Mouse (Mus musculus) layer of hippocampus, adult 2 months (tissue): ENCODE data around the gene Etv2. TPM values are rescaled to one million over a fixed set of nuclear protein-coding genes. Genes with fewer than 3 reads are reported as not detected.

Experiments
- DNase-seq, 2 experiments: peaks; one replicate each; pipeline ENCODE4 v3.0.0; 2022; ENCODE audit warnings: low spot score in 2 of 2
- H3K27ac ChIP-seq: fragments of 200-600 bp; 2 replicates; pipeline ENCODE4 v1.8.1; 2022
- H3K4me3 ChIP-seq: fragments of 200-600 bp; 2 replicates; pipeline ENCODE4 v1.8.1; 2022; ENCODE audit warnings: mild to moderate bottlenecking
- CTCF ChIP-seq: fragments of 200-600 bp; conservative IDR thresholded peaks from 2 replicates; pipeline ENCODE4 v1.8.1; 2022; ENCODE audit warnings: antibody characterized with exemption, mild to moderate bottlenecking, moderate library complexity
- total RNA-seq, 2 experiments: library from RNA; stranded (reverse); gene quantifications; 2 replicates each; pipeline ENCODE4 v1.2.3; 2021

Gene Etv2
- total RNA-seq, 2 experiments from 2014 or later: not detected

DNA sequence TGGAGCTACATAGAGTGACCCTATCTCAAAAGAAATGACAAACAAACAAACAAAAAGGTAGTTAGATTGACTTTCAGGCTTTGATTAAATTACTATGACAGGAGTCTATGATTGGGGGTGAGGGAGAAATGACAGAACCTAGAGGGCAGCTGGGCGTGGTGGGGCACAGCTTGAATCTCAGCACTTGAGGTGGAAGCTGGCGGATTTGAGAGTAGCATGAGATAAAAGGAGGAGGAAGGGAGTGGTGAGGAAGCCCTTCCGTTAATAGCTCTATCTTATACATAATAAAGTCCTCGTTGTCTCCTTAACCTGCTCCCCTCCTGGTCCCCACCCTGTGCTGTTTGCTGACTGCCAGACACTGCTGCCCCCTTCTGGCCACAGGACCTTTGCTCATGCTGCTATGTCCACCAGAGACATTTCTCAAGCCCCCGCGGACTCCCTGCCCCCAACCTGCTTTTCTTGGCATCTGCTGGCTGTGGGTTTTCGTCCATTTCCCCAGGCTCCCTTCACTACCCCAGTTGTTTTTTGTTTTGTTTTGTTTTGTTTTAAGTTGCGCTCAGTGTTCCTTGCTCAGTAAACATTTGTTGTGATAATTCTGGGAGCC is 27.8 kb downstream of the Etv2 start:
- no peak for DNase-seq
- Histone ChIP-seq H3K4me3 (no peak overlapping the region), H3K27ac (no peak overlapping the region)
- peak; percentile 74 for TF ChIP-seq CTCF

- Histone ChIP-seq H3K27ac (no peak overlapping the region), H3K4me3 (no peak overlapping the region)
- no peak for DNase-seq
- TF ChIP-seq CTCF: no peak
Measured at GRCm38 (mm10) chr7:30604944-30605343, 30.7 kb downstream of the Etv2 start.

- Histone ChIP-seq H3K4me3 (no peak overlapping the region), H3K27ac (no peak overlapping the region)
- TF ChIP-seq CTCF: no peak
- no peak for DNase-seq
Measured at GRCm38 (mm10) chr7:30604424-30604823, 31.2 kb downstream of the Etv2 start.

GRCm38 (mm10) chr7:30602583-30602982 is 33.1 kb downstream of the Etv2 start:
- no peak overlapping the region for H3K27ac ChIP-seq
- H3K4me3 ChIP-seq: no peak overlapping the region
- no peak for TF ChIP-seq CTCF
- no peak for DNase-seq

- Histone ChIP-seq H3K4me3 (no peak overlapping the region), H3K27ac (no peak overlapping the region)
- no peak for TF ChIP-seq CTCF
- no peak for DNase-seq
Measured at GRCm38 (mm10) chr7:30600651-30601050, 35.0 kb downstream of the Etv2 start.

DNA sequence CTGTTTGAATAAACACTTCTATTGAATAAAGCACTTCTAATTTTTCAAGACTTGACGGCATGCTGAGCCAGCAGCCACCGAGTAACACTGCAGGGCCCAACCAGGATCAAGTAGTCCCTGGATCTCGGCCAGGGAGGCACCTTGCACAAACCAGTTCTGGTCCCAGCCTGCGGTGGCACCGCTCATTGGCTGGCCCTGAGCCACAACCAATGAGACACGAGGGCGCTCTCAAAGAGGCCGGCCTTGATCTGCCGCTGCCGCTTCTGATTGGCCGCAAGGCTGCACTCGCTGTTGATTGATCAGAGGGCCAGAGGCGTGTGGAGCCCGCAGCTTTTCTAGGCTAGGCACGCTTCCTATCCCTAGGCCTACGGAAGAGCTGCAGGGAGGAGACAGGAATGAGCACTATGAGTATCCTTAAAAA is 35.7 kb downstream of the Etv2 start:
- Histone ChIP-seq H3K4me3 (peak overlapping the region; percentile 38), H3K27ac (no peak overlapping the region)
- TF ChIP-seq CTCF: no peak
- peak; percentile 88 to 92 for DNase-seq

DNA sequence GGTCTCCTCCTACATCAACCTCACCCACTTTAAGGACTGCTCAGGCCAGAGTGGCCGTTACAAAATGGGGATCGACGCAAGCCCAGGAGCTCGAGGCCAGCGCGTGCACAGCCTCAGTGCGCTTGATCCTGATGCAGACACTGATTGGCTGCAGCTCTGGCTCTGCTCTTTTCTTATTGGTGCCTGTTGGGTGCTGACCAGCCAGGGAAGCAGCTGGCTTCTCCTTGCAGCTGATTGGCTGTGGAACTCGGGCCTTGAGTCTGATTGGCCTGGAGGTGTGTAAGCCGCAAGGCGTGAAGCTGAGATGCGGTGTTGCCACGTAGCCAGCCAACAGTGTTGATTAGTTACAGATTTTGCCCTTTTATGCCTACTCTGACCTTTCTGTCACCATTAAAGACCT is 36.9 kb downstream of the Etv2 start, which contains the start of gene Zbtb32:
Zbtb32 (minus strand) TSS at position 124 of the 400 bp plus-strand sequence.
- no peak for TF ChIP-seq CTCF
- H3K27ac ChIP-seq: no peak within 1 kb of the TSS
- peak within 1 kb of the TSS; percentile 38 for H3K4me3 ChIP-seq
- no peak for DNase-seq

DNA sequence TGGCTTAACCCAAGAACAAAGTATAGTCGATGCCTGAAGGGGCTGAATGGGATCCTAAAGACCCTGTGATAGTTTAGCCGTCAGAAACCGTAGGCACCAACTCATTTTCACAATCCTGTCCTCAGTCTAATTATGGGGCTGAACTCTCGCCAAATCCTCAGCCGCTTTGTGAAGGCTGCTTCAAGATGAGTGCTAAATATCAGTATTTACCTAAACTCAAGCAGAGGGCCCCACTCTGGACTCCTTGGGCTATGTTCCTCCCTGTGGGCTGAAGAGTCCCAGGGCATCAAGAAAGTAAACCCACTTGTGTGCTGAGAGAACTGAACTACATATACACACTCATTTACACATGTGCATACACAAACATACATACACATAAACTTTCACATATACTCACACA is 38.8 kb downstream of the Etv2 start:
- DNase-seq: no peak
- no peak for TF ChIP-seq CTCF
- Histone ChIP-seq H3K27ac (no peak overlapping the region), H3K4me3 (no peak overlapping the region)

DNA sequence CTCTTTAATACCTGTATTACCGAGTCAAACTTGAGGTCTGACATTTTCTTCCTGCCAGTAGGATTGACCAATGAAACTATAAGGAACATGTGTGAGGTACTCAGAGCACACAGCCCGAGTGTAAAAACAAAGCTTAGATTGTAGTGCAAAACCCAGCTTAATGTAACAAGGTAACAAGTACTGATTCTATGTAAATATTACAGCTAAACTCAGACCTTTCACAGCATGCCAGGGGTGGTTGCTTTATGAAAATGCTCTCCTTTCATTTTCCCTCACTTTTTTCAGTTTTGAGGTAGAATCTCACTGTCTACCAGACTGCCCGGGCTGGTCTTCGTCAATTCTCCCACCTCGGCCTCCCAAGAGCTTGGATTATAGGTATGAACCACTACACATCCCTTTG is 39.6 kb downstream of the Etv2 start:
- Histone ChIP-seq H3K27ac (no peak overlapping the region), H3K4me3 (no peak overlapping the region)
- no peak for DNase-seq
- no peak for TF ChIP-seq CTCF

- no peak overlapping the region for H3K4me3 ChIP-seq
- no peak for TF ChIP-seq CTCF
- DNase-seq: no peak
- H3K27ac ChIP-seq: no peak overlapping the region
Measured at GRCm38 (mm10) chr7:30594510-30595024, 41.1 kb downstream of the Etv2 start.

DNA sequence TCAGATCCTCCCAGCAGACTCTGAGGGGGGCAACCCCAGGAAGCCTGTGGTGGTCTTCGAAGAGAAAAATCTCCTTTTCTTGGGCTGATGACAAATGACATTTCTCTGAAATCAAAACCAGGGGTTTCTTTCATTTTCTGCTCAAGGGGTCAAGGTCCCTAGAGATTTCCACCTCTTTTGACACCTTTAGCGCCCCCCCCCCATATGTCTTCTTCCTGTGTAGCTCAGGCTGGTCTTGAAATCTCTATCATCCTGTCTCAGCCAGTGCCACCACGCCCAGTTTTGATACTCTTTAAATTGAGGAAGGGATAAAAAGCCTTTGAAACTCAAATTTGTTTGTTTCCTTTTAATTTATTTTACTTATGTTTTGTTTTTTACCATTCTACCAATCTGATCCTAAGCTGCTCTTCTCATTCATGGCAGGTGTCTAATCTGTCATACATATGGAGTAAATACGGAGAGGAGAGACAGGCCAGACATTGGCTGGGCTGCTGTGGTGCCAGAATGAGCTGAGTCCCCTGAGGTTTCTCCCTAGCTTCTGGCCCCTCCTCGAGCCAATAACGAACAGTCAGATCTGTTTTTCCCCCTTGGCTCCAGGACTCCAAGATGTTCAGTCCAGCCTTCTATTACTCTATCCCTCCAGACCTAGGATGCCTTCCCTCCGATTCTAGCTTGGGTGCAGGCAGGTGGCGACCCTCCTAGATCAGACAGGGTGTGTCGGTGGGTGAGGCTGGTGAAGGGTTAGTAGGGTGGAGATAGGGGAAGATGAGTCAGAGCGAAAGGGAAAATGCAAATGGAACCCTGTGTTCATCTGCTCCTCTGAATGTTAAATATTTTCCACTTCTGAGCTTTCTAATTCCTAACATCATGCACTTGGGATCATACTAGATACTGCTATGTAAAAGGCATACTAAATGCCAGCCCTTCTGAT is 41.8 kb downstream of the Etv2 start:
- no peak for DNase-seq
- no peak overlapping the region for H3K27ac ChIP-seq
- no peak for TF ChIP-seq CTCF
- no peak overlapping the region for H3K4me3 ChIP-seq

DNA sequence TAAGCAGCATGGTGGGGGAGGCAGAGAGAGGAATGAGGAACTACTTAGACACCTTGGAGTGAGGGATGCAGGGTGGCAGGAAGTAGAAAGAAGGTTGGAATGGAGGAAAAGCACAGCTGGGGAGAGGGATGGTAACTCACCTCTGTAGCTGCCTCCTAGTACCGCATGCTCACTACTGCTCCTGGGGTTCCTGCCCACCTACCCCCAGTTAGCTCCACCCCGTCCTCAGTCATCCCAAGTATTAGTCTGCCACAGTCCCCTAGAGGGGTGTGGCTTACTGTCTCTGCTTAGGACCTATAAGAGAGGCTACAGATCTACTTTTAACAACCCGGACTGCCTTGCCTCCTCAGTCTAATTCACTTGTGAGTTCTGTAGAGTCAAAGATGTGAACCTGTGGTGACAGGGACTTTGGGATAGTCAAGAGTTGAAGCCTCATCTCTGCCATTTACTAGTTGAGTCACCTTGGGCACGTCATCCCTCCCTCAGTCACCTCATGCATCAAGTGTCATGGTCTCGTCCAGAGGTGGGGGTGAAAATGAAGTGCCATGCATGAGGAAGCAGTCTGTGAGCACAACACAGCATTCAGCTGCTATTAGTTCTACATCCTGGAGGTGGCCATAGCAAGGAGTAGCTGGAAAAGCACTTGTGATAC is 42.8 kb downstream of the Etv2 start:
- H3K4me3 ChIP-seq: no peak overlapping the region
- no peak for DNase-seq
- TF ChIP-seq CTCF: no peak
- H3K27ac ChIP-seq: no peak overlapping the region

DNA sequence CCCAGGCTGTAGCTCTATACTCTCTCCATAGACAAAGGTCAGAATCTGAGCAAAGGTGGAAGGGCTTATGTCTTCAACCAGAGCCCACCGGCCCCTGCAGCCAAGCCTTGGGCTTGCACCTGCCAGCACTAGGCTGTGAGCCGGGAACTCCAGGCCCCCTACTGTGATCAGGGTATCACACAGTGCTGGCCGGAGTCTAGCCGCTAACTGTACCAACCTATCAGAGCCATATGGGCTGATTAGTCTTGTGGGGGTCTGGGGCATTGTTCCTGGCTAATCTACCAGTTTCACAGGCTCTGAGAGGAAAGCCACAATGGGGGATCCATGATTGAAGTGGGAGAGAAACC is 44.1 kb downstream of the Etv2 start:
- TF ChIP-seq CTCF: no peak
- Histone ChIP-seq H3K4me3 (no peak overlapping the region), H3K27ac (no peak overlapping the region)
- no peak for DNase-seq
